ENCODE assay signal across 14 mouse cellular contexts in the genomic region with DNA sequence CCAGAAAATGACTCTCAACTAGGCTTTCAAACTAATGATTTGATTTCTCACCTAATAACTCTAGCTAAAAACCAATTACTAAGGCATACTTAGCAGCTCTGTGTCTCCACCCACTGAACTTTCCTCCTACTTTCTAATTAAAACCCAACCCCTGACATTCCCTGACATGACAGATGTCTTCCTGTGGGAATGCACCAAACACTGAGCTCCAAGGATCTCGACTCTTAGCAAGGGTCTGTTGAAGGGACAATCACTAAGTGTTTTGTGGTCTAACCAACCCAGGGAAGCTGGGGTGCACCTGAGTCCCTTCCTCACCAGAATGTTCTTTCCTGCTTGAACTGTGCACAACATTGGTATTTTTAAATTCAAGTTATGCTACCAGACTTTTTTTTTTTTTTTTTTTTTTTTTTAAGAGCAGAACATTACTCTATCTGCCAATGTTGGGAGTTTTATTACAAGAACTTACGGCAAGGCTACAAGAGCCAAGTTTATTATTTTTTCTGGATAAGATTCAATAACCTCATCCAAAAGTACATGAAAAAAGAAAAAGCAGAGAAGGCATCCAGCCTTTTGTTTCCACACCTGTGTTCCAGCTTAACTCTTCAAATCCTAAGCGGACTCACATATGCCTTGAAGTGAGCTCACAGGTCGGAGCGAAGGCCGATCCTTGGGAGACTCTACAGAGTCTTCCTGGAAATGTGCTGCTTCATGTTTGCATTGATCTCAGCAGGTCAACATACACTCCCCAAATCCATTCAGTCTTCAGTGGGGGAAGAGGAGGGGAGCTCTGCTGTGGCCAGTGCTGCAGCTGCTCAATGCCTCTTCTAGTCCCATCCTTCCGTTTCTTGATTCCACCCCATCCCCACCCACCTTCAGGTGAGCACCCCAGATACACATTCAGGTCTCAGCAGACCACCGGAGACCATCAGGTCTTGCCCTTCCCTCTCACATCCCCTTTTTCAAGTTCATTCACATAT.
DNase-seq lines count a peak whose midpoint lies in the region; ATAC-seq and TF ChIP-seq lines count a peak whose summit lies in the region.
"Had no signal": no experiment of that assay in that cellular context is flagged by ENCODE, and none has a peak within 500 bp of the region (broad histone marks: within the 10 kb centered on the region; RNA-seq: fewer than 3 reads in every experiment).

No protein-coding gene starts in this region.

- H3K4me3 ChIP-seq in layer of hippocampus, adult 2 months, result no peak overlapping the region
- H3K4me3 ChIP-seq in embryonic facial prominence, embryonic 14.5 days (ENCODE audit: low read depth, low read length), result no peak overlapping the region
- no peak overlapping the region for H3K4me3 ChIP-seq in limb, embryonic 14.5 days (replicated peaks; ENCODE audit: low read length)
- H3K4me3 ChIP-seq: neural tube, embryonic 12.5 days had no signal

- no peak overlapping the region for H3K4me2 ChIP-seq in embryonic facial prominence, embryonic 14.5 days (ENCODE audit: low read depth, low read length)
- H3K4me2 ChIP-seq in limb, embryonic 14.5 days (replicated peaks; ENCODE audit: low read depth, low read length, severe bottlenecking), result no peak overlapping the region
- H3K4me2 ChIP-seq: lung, embryonic 14.5 days; neural tube, embryonic 12.5 days had no signal

- no peak overlapping the region for H3K9ac ChIP-seq in embryonic facial prominence, embryonic 14.5 days (ENCODE audit: low read depth, low read length)
- no peak overlapping the region for H3K9ac ChIP-seq in limb, embryonic 14.5 days (ENCODE audit: low read depth, low read length, severe bottlenecking)
- H3K9ac ChIP-seq: lung, embryonic 14.5 days; neural tube, embryonic 12.5 days had no signal

- H3K27me3 ChIP-seq in embryonic facial prominence, embryonic 14.5 days (replicated peaks; ENCODE audit: control insufficient read depth, insufficient read depth, low read length), result no peaks in the 10 kb centered on the region
- no peaks in the 10 kb centered on the region for H3K27me3 ChIP-seq in limb, embryonic 14.5 days (ENCODE audit: control insufficient read depth, insufficient read depth, low read length)
- H3K27me3 ChIP-seq: neural tube, embryonic 12.5 days had no signal

- WGBS in embryonic facial prominence, embryonic 14.5 days, result 60% methylated on average over 8 of the region's 8 CpGs
- WGBS in limb, embryonic 14.5 days, result 55% methylated on average over 8 of the region's 8 CpGs

- peak; percentile 55 for ATAC-seq in embryonic facial prominence, embryonic 14.5 days (ENCODE audit: low read depth)
- peak; percentile 60 for ATAC-seq in limb, embryonic 14.5 days (ENCODE audit: low FRiP score, low read depth)
- ATAC-seq: forebrain, embryonic 14.5 days had no signal

- H3K9me3 ChIP-seq in embryonic facial prominence, embryonic 14.5 days (ENCODE audit: control insufficient read depth, low read length), result no peaks in the 10 kb centered on the region
- no peaks in the 10 kb centered on the region for H3K9me3 ChIP-seq in limb, embryonic 14.5 days (ENCODE audit: control insufficient read depth, low read length)
- H3K9me3 ChIP-seq: neural tube, embryonic 12.5 days had no signal

- no peak for DNase-seq in layer of hippocampus, adult 2 months (ENCODE audit: low spot score in 2 of 2)
- no peak for DNase-seq in layer of hippocampus, postnatal 36 days
- peak; percentile 90 for DNase-seq in embryonic facial prominence, embryonic 14.5 days (ENCODE audit: low spot score)
- DNase-seq in kidney, adult 8-10 months, result peak; percentile 28 to 43
- peak; percentile 83 for DNase-seq in limb, embryonic 14.5 days (ENCODE audit: low spot score)
- DNase-seq in urinary bladder, postnatal 14 days (ENCODE audit: low spot score), result no peak
- DNase-seq in embryo, embryonic 10 days (ENCODE audit: low spot score), result no peak
- DNase-seq in retina, embryonic 14.5 days (ENCODE audit: low spot score), result no peak
- DNase-seq: adrenal gland, adult 2 months; cerebellum, adult 9-10 months; lung, embryonic 14.5 days; thymus, postnatal 36 days had no signal

- 0 out of 2 replicates have a peak, but pooled peaks cover 3% of the 10 kb centered on the region for H3K36me3 ChIP-seq in embryonic facial prominence, embryonic 14.5 days (ENCODE audit: control insufficient read depth, insufficient read depth, low read length)
- H3K36me3 ChIP-seq in limb, embryonic 14.5 days (ENCODE audit: control insufficient read depth, insufficient read depth, low read length), result no peaks in the 10 kb centered on the region
- H3K36me3 ChIP-seq: neural tube, embryonic 12.5 days had no signal

- peaks cover 73% of the 10 kb centered on the region for H3K4me1 ChIP-seq in embryonic facial prominence, embryonic 14.5 days (ENCODE audit: control insufficient read depth, insufficient read depth, low read length)
- peaks cover 64% of the 10 kb centered on the region for H3K4me1 ChIP-seq in limb, embryonic 14.5 days (ENCODE audit: control insufficient read depth, insufficient read depth, low read length)

- H3K27ac ChIP-seq in layer of hippocampus, adult 2 months, result peak overlapping the region; percentile 5; the same call in 1 of the 2 replicates
- peak overlapping the region; percentile 62 for H3K27ac ChIP-seq in embryonic facial prominence, embryonic 14.5 days (replicated peaks; ENCODE audit: low read depth, low read length)
- H3K27ac ChIP-seq in limb, embryonic 14.5 days (replicated peaks; ENCODE audit: low read depth, low read length), result no peak overlapping the region; the same call in 1 of the 2 replicates
- H3K27ac ChIP-seq: neural tube, embryonic 12.5 days had no signal

- no peak for TF ChIP-seq CTCF in layer of hippocampus, adult 2 months (conservative IDR thresholded peaks at IDR 0.05)

- no peak for TF ChIP-seq POLR2A in limb, embryonic 14.5 days (IDR thresholded peaks at IDR 0.05; ENCODE audit: borderline replicate concordance, extremely low read depth, insufficient read depth, insufficient read length)

Comparison
In these comparisons a context has a peak if more than half of its experiments do, and no peak if none do; other contexts are left out.
1. DNase-seq: peak in embryonic facial prominence, embryonic 14.5 days (single experiment), kidney, adult 8-10 months (2 of 2) and limb, embryonic 14.5 days (single experiment); none in layer of hippocampus, adult 2 months (0 of 2), layer of hippocampus, postnatal 36 days (0 of 2), urinary bladder, postnatal 14 days (single experiment), embryo, embryonic 10 days (single experiment) and retina, embryonic 14.5 days (single experiment).